Comparison of ENCODE assay signal across 18 mouse cellular contexts in the genomic region with DNA sequence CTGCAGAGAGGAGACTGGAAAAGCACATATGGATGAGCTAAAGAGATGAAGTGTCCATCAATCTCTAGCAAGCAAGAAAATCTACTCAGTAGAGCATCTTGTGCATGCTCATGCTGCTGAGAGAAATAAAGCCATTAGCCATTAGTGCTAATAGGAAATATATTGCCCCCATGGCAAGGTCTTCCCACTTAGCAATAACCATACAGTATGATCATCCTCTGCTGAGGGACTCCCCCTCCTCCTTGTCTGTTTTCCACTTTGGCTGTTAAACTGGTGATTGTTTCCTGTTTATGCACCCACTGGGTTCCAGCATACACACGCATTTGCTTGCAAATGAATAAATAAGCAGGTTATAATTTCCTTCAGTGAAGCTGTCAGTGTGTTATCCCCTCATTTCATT.
"Had no signal": no experiment of that assay in that cellular context is flagged by ENCODE, and none has a peak within 500 bp of the region (broad histone marks: within the 10 kb centered on the region; RNA-seq: fewer than 3 reads in every experiment).

No protein-coding gene starts in this region.

- H3K27ac ChIP-seq: liver, embryonic 14.5 days; lung, embryonic 15.5 days; macrophage; midbrain, embryonic 13.5 days; midbrain, embryonic 15.5 days; stomach, embryonic 15.5 days; stomach, postnatal 0 days had no signal

- H3K27me3 ChIP-seq: lung, embryonic 15.5 days; megakaryocyte, embryonic 14.5 days; midbrain, embryonic 13.5 days; midbrain, embryonic 15.5 days; stomach, embryonic 15.5 days had no signal

- H3K4me3 ChIP-seq: lung, embryonic 15.5 days; megakaryocyte, embryonic 14.5 days; midbrain, embryonic 13.5 days; midbrain, embryonic 15.5 days; myocyte; stomach, embryonic 15.5 days had no signal

- H3K9ac ChIP-seq: liver, embryonic 14.5 days; lung, embryonic 15.5 days; midbrain, embryonic 13.5 days; midbrain, embryonic 15.5 days; stomach, embryonic 15.5 days had no signal

- H3K36me3 ChIP-seq: lung, embryonic 15.5 days; midbrain, embryonic 13.5 days; midbrain, embryonic 15.5 days; stomach, embryonic 15.5 days had no signal

- H3K4me1 ChIP-seq: lung, embryonic 15.5 days; midbrain, embryonic 13.5 days; midbrain, embryonic 15.5 days; stomach, embryonic 15.5 days had no signal

- DNase-seq: lung, adult 2 months; lung, postnatal 14 days; lung, postnatal 36 days; right cerebral cortex, postnatal 14 days; thymus, adult 2 months; thymus, postnatal 25 days; thymus, postnatal 4 days had no signal

- ATAC-seq: lung, postnatal 0 days; midbrain, embryonic 13.5 days; midbrain, embryonic 15.5 days had no signal

- H3K9me3 ChIP-seq: lung, embryonic 15.5 days; midbrain, embryonic 13.5 days; midbrain, embryonic 15.5 days; stomach, embryonic 15.5 days had no signal

- H3K4me2 ChIP-seq: lung, embryonic 15.5 days; midbrain, embryonic 11.5 days; midbrain, embryonic 13.5 days; midbrain, embryonic 15.5 days; stomach, embryonic 15.5 days had no signal
